10 mouse cellular contexts compared by ENCODE assay signal in the genomic region with DNA sequence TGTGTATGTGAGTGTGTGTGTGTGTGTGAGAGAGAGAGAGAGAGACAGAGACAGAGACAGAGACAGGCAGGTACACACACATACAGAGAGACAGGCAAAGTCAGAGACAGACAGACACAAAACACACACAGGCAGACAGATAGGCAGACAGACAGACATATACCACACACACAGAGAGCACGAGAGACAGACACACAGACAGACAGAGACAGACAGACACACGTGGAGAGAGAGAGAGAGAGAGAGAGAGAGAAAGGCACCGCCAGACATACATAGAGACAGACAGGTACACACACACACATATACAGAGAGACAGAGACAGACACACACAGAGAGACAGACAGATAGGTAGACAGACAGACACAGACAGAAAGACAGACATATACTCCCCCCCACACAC.
DNase-seq lines count a peak whose midpoint lies in the region; ATAC-seq and TF ChIP-seq lines count a peak whose summit lies in the region.
"Had no signal": no experiment of that assay in that cellular context is flagged by ENCODE, and none has a peak within 500 bp of the region (broad histone marks: within the 10 kb centered on the region; RNA-seq: fewer than 3 reads in every experiment).

No protein-coding gene starts in this region.

- H3K27ac ChIP-seq in kidney, adult 2 months (ENCODE audit: insufficient read depth, low read depth, low read length): peak overlapping the region; percentile 53; the same call in 1 of the 2 replicates
- peak overlapping the region; percentile 64; the same call in 1 of the 2 replicates for H3K27ac ChIP-seq in limb, embryonic 10.5 days
- peak overlapping the region; percentile 38 for H3K27ac ChIP-seq in liver, embryonic 12.5 days
- H3K27ac ChIP-seq: hindbrain, embryonic 14.5 days; midbrain, embryonic 12.5 days had no signal

- no peak for TF ChIP-seq POLR2A in kidney, adult 2 months (IDR thresholded peaks at IDR 0.05; ENCODE audit: low read depth, low read length)

- no peak for ATAC-seq in liver, embryonic 12.5 days
- ATAC-seq in granulocyte monocyte progenitor cell, adult 5-6 weeks (replicated peaks; ENCODE audit: poor library complexity, severe bottlenecking): no peak

- H3K4me3 ChIP-seq in kidney, adult 2 months (ENCODE audit: insufficient read depth, low read depth, low read length): no peak overlapping the region
- H3K4me3 ChIP-seq in limb, embryonic 10.5 days: no peak overlapping the region
- no peak overlapping the region for H3K4me3 ChIP-seq in liver, embryonic 12.5 days
- H3K4me3 ChIP-seq: heart, embryonic 12.5 days; midbrain, embryonic 12.5 days had no signal

- peak; percentile 70 for DNase-seq in heart, adult 11 months
- no peak for DNase-seq in heart, adult 18-20 months
- no peak for DNase-seq in kidney, adult 2 months
- DNase-seq in kidney, postnatal 10 days: no peak
- DNase-seq in limb, embryonic 10.5 days (ENCODE audit: low spot score): no peak

- no peaks in the 10 kb centered on the region for H3K9me3 ChIP-seq in limb, embryonic 10.5 days (replicated peaks)
- no peaks in the 10 kb centered on the region for H3K9me3 ChIP-seq in liver, embryonic 12.5 days (replicated peaks)
- H3K9me3 ChIP-seq: heart, embryonic 12.5 days; midbrain, embryonic 12.5 days had no signal

- peak overlapping the region; percentile 47; the same call in 1 of the 2 replicates for H3K9ac ChIP-seq in liver, embryonic 12.5 days
- H3K9ac ChIP-seq: heart, embryonic 12.5 days; hindbrain, embryonic 14.5 days; midbrain, embryonic 12.5 days had no signal

- 88% methylated on average over 3 of the region's 3 CpGs for WGBS in kidney, adult 2 months
- WGBS in limb, embryonic 10.5 days: 80% methylated on average over 3 of the region's 3 CpGs
- WGBS in liver, embryonic 12.5 days (ENCODE audit: insufficient replicate concordance): 78% methylated on average over 3 of the region's 3 CpGs

- H3K27me3 ChIP-seq in kidney, adult 2 months (replicated peaks; ENCODE audit: control insufficient read depth, insufficient read depth, low read length): no peaks in the 10 kb centered on the region
- H3K27me3 ChIP-seq in limb, embryonic 10.5 days (ENCODE audit: low read depth, poor library complexity, severe bottlenecking): no peaks in the 10 kb centered on the region
- H3K27me3 ChIP-seq in liver, embryonic 12.5 days (replicated peaks): no peaks in the 10 kb centered on the region
- H3K27me3 ChIP-seq: heart, embryonic 12.5 days; midbrain, embryonic 12.5 days had no signal

- H3K4me1 ChIP-seq in kidney, adult 2 months (ENCODE audit: control insufficient read depth, insufficient read depth, low read length): peaks cover 12% of the 10 kb centered on the region; the same call in 1 of the 2 replicates
- peaks cover 16% of the 10 kb centered on the region for H3K4me1 ChIP-seq in limb, embryonic 10.5 days
- H3K4me1 ChIP-seq in liver, embryonic 12.5 days: peaks cover 65% of the 10 kb centered on the region

- no peak overlapping the region for H3K4me2 ChIP-seq in liver, embryonic 12.5 days
- H3K4me2 ChIP-seq: heart, embryonic 12.5 days; hindbrain, embryonic 14.5 days; midbrain, embryonic 12.5 days had no signal

- TF ChIP-seq CTCF in kidney, adult 2 months (conservative IDR thresholded peaks at IDR 0.05; ENCODE audit: insufficient read depth, insufficient read length, low read depth, low read length): no peak

- no peaks in the 10 kb centered on the region for H3K36me3 ChIP-seq in kidney, adult 2 months (ENCODE audit: control insufficient read depth, insufficient read depth, low read length)
- no peaks in the 10 kb centered on the region for H3K36me3 ChIP-seq in limb, embryonic 10.5 days
- H3K36me3 ChIP-seq in liver, embryonic 12.5 days: no peaks in the 10 kb centered on the region
- H3K36me3 ChIP-seq: heart, embryonic 12.5 days; midbrain, embryonic 12.5 days had no signal
